Mouse (Mus musculus) myocyte (in vitro differentiated cells): ENCODE data around the gene St6galnac4. TPM values are rescaled to one million over a fixed set of nuclear protein-coding genes. Genes with fewer than 3 reads are reported as not detected.

ENCODE experiments used
- H3K27me3 ChIP-seq: one replicate; pipeline ENCODE4 v1.6.1; 2011; ENCODE audit not compliant: control insufficient read depth, insufficient read depth, insufficient read length
- H3K36me3 ChIP-seq: one replicate; pipeline ENCODE4 v1.6.1; 2011; ENCODE audit not compliant: control insufficient read depth, insufficient read depth
- H3K4me2 ChIP-seq: one replicate; pipeline ENCODE4 v1.6.1; 2011; ENCODE audit warnings: low read depth, control low read depth
- H3K4me3 ChIP-seq: one replicate; pipeline ENCODE4 v1.5.1; 2011; ENCODE audit warnings: mild to moderate bottlenecking, control low read depth, moderate library complexity
- H3K79me2 ChIP-seq: one replicate; pipeline ENCODE4 v1.6.1; 2011; ENCODE audit not compliant: control insufficient read depth, insufficient read depth
- H3ac ChIP-seq: one replicate; pipeline ENCODE4 v1.6.1; 2011; ENCODE audit not compliant: control insufficient read depth, insufficient read length
- CEBPB ChIP-seq: IDR thresholded peaks from 2 replicates; pipeline ENCODE4 v1.6.1; 2011; ENCODE audit warnings: mild to moderate bottlenecking, moderate library complexity; ENCODE audit not compliant: poor library complexity, insufficient read depth, severe bottlenecking
- E2F4 ChIP-seq: IDR thresholded peaks from one replicate; pipeline ENCODE4 v1.6.1; 2011; ENCODE audit warnings: mild to moderate bottlenecking, control low read depth, moderate library complexity; ENCODE audit not compliant: insufficient read depth
- MAX ChIP-seq: IDR thresholded peaks from one replicate; pipeline ENCODE4 v1.6.1; 2011; ENCODE audit warnings: low read depth, mild to moderate bottlenecking, control low read depth
- MYOD1 ChIP-seq, 3 experiments: IDR thresholded peaks; one replicate each; pipeline ENCODE4 v1.6.1; 2011; ENCODE audit warnings: control low read depth in 2 of 3, low read depth in 2 of 3, mild to moderate bottlenecking in 2 of 3, moderate library complexity in 1 of 3; ENCODE audit not compliant: insufficient read length in 2 of 3, control insufficient read depth in 1 of 3
- MYOG ChIP-seq, 3 experiments: IDR thresholded peaks; one replicate each; pipeline ENCODE4 v1.6.1; 2011; ENCODE audit warnings: control low read depth in 2 of 3, low read depth in 2 of 3, mild to moderate bottlenecking in 2 of 3; ENCODE audit not compliant: insufficient read length in 2 of 3, control insufficient read depth in 1 of 3, insufficient read depth in 1 of 3
- POLR2A ChIP-seq: IDR thresholded peaks from one replicate; pipeline ENCODE4 v1.6.1; 2011; ENCODE audit warnings: low read depth, mild to moderate bottlenecking, control low read depth, moderate library complexity; ENCODE audit not compliant: insufficient read length
- POLR2AphosphoS2 ChIP-seq: IDR thresholded peaks from one replicate; pipeline ENCODE4 v1.6.1; 2011; ENCODE audit warnings: low read depth, control low read depth; ENCODE audit not compliant: insufficient read length
- REST ChIP-seq: IDR thresholded peaks from one replicate; pipeline ENCODE4 v1.6.1; 2011; ENCODE audit warnings: mild to moderate bottlenecking, control low read depth, moderate library complexity; ENCODE audit not compliant: insufficient read depth, insufficient read length
- SRF ChIP-seq: IDR thresholded peaks from one replicate; pipeline ENCODE4 v1.6.1; 2011; ENCODE audit warnings: low read depth; ENCODE audit not compliant: control insufficient read depth, insufficient read length
- TCF12 ChIP-seq: IDR thresholded peaks from one replicate; pipeline ENCODE4 v1.6.1; 2011; ENCODE audit warnings: mild to moderate bottlenecking, control low read depth; ENCODE audit not compliant: poor library complexity, insufficient read depth, severe bottlenecking
- TCF3 ChIP-seq: IDR thresholded peaks from one replicate; pipeline ENCODE4 v1.6.1; 2011; ENCODE audit warnings: low read depth, control low read depth; ENCODE audit not compliant: insufficient read length
- USF1 ChIP-seq: IDR thresholded peaks from one replicate; pipeline ENCODE4 v1.6.1; 2011; ENCODE audit warnings: low read depth, mild to moderate bottlenecking, control low read depth, moderate library complexity
- polyA plus RNA-seq: library from polyadenylated mRNA; unstranded; fragments of >200 nt; fragmentation: generic; extraction: Trizol; gene quantifications from one replicate; pipeline ENCODE4 v1.2.1, GENCODE M21; 2012; ENCODE audit warnings: missing spikeins

Gene St6galnac4
- polyA plus RNA-seq, 1 experiment: 75.4 TPM

DNA sequence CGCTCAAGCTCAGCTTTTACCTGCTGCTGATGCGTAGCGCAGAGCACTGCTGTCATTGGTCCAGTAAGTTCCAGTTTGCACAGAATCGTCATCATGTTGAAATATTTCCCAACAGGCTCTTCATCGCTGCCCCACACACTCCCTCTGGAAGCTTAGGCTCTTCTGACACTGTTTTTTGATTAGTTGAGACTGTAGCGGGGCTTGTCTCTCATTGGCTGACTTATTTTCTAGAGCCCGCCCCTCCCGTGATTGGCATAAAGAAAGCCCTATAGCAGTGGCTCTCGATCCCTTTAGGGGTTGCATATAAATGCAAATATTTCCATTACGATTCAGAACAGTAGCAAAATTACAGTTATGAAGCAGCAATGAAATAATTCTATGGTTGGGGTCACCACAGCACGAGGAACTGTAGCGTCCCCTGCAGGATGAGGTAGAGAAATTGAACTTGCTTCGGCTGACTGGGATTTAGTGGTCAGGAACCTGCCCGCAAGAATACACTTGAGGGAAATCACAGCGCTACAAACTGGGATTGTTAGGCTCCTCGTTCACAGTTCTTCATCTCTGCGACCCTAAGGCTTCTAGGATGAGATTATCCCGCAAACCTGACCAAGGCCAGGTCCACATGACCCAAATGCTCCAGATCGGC lies 5.3 kb upstream of the St6galnac4 start:
- H3K36me3 ChIP-seq: no peaks in the 10 kb centered on the region
- TF ChIP-seq POLR2AphosphoS2 (no peak), POLR2A (no peak), MYOG (IDR thresholded peaks at IDR 0.05; ENCODE audit: control insufficient read depth in 1 of 3, insufficient read depth in 1 of 3, insufficient read length in 2 of 3, low read depth in 2 of 3) (no peak), REST (no peak), SRF (no peak), MAX (no peak), USF1 (no peak), MYOD1 (IDR thresholded peaks at IDR 0.05; ENCODE audit: control insufficient read depth in 1 of 3, insufficient read length in 2 of 3, low read depth in 2 of 3) (no peak), TCF3 (no peak), CEBPB (no peak), E2F4 (no peak)
- no peaks in the 10 kb centered on the region for H3K27me3 ChIP-seq
- peak overlapping the region; percentile 20 for H3K4me2 ChIP-seq
- H3ac ChIP-seq: no peak overlapping the region
- no peak overlapping the region for H3K4me3 ChIP-seq
- H3K79me2 ChIP-seq: no peaks in the 10 kb centered on the region

DNA sequence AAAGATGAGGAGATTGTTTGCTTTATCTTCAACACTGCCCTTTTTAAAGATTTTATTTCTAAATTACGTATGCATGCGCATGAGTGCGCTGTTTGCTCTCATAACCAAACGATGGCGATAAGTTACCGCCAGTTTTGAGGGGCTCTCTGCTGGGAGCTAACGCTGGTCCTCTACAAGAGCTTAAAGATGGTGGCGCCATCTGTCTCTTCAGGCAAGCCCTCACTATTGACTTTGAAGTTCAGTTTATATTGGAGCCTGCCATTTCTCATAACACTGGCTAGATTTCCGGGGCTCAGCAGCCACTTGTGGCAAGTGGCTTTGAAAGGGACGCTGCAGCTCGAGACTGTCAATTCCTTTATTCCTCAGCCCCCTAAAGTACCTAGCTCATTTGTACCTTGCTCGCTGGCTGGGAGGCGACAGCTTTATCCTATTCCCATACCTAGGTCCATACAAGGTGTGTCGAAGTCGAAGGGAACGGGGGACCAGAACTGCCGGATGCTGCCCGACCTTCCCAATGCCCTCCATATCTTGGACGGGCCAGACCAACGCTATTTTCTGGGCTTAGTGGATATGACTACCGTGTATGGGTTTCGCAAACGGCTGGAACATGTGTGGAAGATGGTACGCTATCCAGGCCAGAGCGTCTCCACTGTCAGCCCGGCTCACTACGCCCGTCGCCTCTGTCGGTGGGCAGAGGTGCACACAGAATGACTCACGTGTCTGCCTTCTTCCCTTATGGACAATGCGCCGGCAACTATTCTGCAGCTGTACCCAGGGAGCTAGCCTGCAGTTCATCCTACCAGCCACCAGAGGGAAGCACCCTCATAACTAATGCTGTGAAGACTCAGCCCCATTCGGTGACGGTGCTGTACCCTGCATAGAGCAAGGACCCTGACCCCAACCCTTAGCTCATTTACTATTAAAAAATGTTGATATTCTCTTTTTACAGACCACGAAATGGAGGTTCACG lies 3.8 kb upstream of the St6galnac4 start:
- Histone ChIP-seq H3K27me3 (no peaks in the 10 kb centered on the region), H3K79me2 (peaks cover 11% of the 10 kb centered on the region), H3K4me3 (no peak overlapping the region), H3K36me3 (no peaks in the 10 kb centered on the region), H3ac (no peak overlapping the region), H3K4me2 (peak overlapping the region; percentile 56)
- TF ChIP-seq MYOD1 (IDR thresholded peaks at IDR 0.05; ENCODE audit: control insufficient read depth in 1 of 3, insufficient read length in 2 of 3, low read depth in 2 of 3) (peak in 2 of 3 experiments; percentile 7 to 14), CEBPB (no peak), SRF (no peak), E2F4 (no peak), TCF12 (no peak)

DNA sequence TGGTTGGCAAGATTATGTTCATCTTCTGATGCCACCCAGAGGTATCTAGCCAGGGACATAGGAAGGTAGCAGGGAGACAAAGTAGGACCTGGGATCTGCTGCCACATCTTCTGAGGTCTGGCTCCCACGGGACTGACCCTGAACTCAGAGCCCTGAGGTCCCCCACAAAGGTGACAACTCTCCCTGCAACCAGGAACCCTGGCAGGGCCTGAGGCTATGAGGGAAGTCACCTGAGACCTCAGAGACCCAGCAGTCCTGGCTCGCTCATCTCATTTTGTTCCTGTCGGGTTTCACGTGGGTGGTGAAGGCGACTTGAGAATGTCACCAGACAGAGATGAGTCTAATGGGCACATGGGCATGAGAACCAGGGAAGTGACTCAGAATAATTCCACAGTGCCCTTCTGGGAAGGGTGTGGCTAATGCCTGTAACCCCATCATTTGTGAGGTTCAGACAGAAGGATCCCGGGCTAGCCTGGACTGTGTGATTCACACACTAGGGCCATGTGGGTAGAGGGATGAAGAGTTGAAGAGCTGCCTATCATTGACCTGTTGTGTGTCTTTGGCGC lies 1.7 kb upstream of the St6galnac4 start:
- TF ChIP-seq POLR2A: no peak
- no peak for TF ChIP-seq E2F4
- TF ChIP-seq USF1: no peak
- no peak for TF ChIP-seq TCF12
- no peak for TF ChIP-seq MAX
- no peak for TF ChIP-seq POLR2AphosphoS2
- TF ChIP-seq MYOG (IDR thresholded peaks at IDR 0.05; ENCODE audit: control insufficient read depth in 1 of 3, insufficient read depth in 1 of 3, insufficient read length in 2 of 3, low read depth in 2 of 3): no peak
- no peak for TF ChIP-seq REST

DNA sequence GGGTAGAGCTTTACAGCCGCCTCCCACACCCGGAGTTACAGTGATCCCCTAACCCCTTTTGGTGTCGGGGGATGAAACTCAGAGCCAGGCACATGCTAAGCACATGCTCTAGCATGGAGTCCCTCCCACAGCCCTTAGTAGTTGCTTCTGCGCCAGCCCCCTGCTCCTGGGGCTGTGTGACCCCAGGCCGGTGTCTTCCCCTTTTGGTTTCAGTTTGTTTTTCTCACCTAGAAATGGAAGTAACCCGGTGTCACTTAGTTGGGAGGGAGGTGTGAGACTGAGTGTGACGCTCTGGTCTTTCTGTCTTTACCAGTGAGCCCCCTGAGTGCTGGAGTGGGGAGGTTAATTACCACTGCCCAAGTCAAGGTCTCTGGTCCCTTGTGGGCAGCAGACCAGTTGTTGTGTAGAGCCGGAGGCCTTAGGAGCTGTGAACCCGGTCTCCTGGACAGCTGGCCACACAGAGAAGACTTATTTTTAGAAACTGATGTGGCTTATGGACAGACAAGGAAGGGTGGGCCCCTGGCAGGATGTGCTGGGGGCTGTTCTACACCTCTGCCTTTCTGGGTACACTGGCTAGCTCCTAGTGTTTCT lies 931 bp downstream of the St6galnac4 start:
- TF ChIP-seq TCF12 (peak; percentile 47), CEBPB (no peak), POLR2A (peak; percentile 49), MYOD1 (IDR thresholded peaks at IDR 0.05; ENCODE audit: control insufficient read depth in 1 of 3, insufficient read length in 2 of 3, low read depth in 2 of 3) (peak in 2 of 3 experiments; percentile 53 to 77), MYOG (IDR thresholded peaks at IDR 0.05; ENCODE audit: control insufficient read depth in 1 of 3, insufficient read depth in 1 of 3, insufficient read length in 2 of 3, low read depth in 2 of 3) (peak; percentile 43 to 86 (median 84))

More for the DNA sequence above, 1.7 kb upstream of the St6galnac4 start:
- H3ac ChIP-seq: no peak overlapping the region
- no peak overlapping the region for H3K4me2 ChIP-seq
- H3K36me3 ChIP-seq: no peaks in the 10 kb centered on the region
- no peak overlapping the region for H3K4me3 ChIP-seq
- peaks cover 26% of the 10 kb centered on the region for H3K79me2 ChIP-seq
- H3K27me3 ChIP-seq: no peaks in the 10 kb centered on the region

More for the DNA sequence above, 931 bp downstream of the St6galnac4 start:
- Histone ChIP-seq H3K4me2 (peak overlapping the region; percentile 90), H3ac (peak overlapping the region; percentile 13), H3K36me3 (no peaks in the 10 kb centered on the region), H3K79me2 (peaks cover 27% of the 10 kb centered on the region), H3K4me3 (peak overlapping the region; percentile 84), H3K27me3 (no peaks in the 10 kb centered on the region)
